Mouse (Mus musculus): Measurements from ENCODE around the gene Col8a2. TPM values are rescaled to one million over a fixed set of nuclear protein-coding genes. Genes with fewer than 3 reads are reported as not detected.

The Col8a2 gene
- total RNA-seq, 1 experiment from 2014 or later: 2.9 TPM

DNA sequence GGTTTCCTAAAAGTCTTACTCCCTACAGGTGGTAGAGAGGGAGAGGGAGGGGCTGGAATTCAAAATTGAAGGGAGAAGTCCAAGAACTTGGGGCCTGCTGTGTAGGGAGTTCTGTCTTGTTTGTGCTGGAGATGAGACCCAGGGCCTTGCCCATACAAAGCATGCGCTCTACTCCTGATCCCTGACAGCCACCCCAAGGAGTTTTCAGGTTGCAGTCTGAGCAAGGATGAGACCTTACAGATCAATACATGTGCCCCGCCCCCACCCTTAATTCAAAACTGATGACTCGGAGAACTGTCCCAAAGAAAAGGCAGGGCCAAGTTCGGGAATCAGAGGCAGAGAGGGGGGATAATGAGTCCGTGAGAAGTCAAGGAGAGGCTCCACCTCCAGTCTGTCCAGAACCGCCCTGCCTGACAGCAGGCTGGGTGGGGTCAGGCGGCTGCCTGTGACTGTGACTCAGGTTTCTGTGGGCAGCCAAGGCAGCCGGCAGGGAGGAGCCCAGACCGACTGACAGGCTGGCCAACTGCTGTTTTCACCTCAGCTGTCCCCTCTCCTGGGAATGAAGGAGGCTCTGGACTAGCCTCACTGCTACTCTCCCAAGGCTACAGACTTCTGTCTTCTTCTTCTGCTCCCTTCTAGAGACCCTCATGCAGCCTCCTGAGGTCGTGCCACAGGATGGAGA lies 25.9 kb upstream of the Col8a2 start:
- DNase-seq: peak; percentile 92

DNA sequence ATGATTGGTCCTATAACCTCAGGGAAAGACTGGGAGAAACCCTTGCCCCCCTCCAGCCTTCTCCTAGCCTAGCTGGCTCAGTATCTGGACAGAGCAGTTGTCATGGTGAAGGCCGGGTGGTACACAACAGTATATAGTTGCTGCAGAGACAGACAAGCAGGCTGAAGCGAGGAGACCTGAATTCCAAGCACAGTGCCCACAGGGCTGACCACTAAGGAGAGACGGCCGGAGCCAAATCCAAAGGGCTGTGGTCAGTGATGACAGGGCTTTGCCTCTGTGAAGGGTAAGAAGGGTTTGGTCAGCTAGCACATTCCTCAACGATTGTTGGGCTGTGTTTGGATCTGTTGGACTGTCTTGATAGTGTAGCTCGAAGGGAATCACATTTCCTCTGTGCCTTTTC lies 25.3 kb upstream of the Col8a2 start:
- no peak for DNase-seq

DNA sequence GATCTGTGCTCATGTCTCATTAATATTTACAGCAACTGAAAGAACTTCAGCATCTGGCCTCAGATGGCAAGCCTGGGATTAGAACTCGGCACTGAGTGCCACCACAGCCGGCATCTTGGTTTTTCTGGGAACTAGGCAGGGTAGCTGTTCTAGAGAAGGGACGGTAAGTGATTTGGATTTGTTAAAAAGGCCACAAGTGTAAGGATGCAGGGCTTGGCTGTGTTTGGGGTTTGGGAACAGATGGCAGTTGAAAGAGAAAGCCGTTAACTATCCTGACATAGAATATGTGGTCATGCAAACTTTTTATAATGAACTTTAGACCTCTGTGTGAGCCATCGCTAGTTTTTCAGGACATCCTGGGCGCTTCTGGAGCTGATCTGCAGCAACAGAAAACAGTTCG lies 24.9 kb upstream of the Col8a2 start:
- no peak for DNase-seq

DNA sequence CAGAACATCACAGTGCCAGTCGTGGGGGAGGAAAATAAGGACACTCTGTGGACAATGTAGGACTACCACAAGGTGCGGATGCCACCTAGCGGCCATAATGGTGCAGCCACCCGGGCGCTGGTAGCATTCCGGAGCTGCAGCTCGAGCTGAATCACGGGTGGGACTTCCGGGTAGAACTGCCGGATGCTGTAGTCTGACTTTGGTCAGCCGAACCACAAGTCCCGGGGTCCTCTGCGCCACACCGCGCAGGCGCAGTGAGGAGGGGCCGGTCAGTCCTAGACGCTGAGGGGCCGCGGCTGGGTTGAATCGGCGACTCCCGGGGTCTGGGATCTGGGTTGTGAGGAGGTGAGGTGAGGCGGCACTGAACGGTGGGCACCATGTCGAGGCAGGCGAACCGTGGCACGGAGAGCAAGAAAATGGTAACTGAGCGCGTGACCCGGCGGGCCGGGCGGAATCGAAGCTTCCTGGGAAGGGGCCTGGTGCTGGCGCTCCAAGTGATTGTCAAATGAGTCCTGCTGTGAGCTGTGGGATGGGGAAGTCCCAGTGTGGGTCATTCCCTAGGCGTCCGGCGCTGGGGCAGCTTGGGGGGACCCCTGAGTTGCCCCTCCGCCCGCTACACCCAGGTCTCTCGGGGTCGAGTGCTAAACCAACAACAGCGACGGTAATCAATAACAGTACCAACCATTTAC lies 24.3 kb upstream of the Col8a2 start, which contains the start of gene Trappc3:
Trappc3 (plus strand) TSS at position 207 of the 689 bp plus-strand sequence.
- DNase-seq: peak; percentile 99

DNA sequence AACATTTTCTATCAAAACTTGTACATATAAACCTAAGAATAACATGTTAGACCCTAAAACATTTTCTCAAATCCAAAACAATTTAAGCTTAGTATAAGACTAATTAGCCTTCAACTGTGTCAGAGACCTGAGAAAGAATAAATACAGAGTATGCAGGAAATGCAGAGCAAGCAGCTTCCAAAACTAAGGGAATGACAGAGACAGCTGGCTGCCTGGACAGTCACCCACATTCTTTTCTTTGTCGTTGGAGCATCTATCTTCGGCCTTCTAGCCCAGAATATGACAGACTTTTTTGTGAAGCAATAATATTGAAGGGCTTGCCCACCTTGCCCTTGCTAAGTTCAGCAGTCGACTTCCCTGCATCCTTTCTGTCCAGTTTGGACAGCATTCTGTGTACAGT lies 17.3 kb upstream of the Col8a2 start:
- DNase-seq: no peak

DNA sequence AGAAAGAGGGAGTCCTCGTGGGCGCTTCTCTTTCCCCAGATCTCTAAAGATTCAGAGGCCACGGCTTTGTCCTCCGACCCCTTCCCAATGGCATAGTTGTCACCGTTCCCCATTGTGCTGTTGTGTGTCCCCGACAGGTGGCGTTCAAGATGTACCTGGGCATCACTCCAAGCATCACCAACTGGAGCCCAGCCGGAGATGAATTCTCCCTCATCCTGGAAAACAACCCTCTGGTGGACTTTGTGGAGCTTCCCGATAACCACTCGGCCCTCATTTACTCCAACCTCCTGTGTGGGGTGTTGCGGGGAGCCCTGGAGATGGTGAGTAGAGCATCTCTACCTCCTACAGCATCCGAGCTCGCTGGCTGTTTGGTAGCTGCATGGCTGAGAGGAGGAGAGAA lies 12.8 kb upstream of the Col8a2 start:
- no peak for DNase-seq

DNA sequence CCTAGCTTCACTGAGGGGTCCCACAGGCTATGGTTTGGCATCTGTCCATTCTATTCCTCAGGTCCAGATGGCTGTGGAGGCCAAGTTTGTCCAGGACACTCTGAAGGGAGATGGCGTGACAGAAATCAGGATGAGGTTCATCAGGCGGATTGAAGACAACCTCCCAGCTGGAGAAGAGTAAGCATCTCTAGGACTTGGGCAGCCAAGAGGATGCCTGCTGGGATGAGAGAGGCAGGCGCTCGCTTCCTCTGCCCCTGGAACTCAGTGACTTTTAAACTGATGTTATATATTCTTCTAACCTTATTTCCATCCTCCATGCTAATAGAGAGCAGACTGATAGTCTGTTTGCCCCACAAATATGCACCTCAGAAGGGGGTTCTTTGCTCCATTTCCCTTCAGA lies 11.5 kb upstream of the Col8a2 start:
- no peak for DNase-seq

DNA sequence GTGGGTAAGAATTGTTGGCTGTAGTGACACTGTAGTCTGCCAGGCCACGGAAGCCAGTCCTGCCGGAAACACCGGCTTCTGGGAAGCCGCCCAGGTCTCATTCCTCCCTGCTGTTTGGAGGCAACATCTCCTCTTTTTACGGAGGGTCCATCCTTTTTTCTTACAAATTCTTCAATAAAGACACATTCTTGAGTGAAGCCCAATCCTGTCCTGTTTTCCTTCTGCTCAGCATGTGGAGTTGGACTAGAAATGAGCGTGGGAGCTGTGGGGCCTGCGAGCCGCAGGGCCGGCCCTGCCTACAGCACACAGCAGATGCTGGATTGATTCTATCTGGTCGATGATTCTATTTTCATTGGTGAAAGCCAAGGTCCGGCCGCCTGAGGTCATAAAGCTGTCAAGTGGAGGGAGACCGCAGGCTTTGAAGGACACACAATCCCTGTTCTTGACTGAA lies 10.9 kb upstream of the Col8a2 start:
- DNase-seq: peak; percentile 53

DNA sequence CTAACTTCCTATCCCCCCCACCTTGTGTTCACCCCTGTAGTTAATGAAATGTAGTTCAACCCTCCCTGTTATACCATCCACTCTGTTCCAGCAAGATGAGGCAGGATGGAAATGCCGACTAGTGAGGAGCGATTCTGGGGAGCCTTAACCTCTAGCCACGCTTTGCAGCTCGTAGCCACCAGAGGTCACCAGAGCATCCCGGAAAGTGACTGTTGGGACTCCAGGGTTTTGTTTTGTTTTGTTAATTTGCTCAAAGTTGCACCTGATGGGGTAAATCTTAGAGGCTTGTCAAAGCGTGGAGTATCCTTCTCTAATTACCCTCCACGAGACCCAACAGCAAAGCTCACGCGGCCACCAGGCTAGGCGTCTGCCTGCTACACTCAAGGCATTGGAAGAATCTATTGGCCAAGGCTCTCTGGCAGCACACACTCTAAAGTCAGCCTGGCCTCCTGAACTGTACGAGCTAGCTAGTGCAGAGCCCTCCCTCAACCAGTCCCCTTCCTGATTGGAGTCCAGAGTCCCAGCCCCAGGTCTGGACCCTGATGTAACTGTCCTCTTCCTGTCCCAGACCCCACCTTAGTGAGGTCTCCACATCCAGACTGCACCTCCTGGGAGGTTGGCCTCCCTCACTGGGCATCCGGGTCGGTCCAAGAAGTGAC lies 8.6 kb upstream of the Col8a2 start:
- peak; percentile 70 for DNase-seq

DNA sequence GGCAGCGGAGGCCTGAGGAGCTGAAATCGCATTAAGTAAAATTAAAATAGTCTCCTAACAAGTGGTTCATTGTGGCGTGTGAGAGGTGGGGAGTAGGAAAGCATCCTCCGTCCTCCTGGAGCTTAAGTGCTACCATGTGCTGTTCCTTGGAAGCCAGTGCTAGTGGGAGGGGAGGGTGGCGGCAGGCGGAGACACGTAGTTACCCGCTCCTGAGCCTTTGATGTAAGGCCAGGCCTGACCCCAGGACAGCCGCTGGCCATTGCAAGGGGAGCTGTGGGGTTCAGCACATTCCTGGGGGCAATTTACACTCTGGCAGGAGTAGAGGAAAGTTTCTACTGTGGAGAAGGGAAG lies 8.1 kb upstream of the Col8a2 start:
- no peak for DNase-seq

DNA sequence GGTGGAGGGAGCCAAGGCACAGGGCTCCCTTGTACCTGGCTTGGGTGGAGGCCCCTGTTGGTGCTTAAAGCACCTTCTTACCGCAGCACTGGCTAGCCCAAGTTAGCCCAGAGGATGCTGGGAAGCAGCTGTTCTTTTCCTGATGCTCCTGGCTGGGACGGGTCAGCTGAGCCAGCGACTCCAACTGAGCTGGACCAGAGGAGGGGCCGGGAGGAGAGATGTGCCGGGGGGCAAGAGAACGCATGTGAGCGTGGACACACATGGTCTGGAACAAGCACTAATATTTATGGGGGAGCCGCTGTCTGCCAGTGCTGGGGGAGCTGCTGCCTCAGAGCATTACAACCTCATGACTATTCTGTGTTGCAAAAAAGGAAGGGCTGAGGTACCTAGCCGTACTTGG lies 7.6 kb upstream of the Col8a2 start:
- no peak for DNase-seq

DNA sequence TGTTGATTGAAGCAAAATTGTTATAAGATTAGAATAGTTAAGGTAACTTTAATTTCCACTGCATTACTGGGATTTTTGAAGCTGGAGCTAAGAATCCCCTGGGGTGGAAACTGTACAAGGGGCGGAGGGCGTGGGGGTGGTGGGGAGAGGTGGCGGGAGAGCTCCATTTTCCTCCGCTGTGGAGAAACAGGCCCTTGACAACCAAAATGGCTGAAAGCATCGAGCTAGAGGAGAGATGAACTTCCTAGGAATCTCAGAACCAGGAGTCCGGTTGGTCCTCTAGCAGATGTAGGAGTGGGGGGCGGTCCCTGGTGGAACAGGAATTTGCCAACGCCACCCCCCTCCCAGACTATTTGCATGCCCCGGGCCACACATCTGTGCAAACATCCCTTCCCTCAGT lies 4.9 kb upstream of the Col8a2 start:
- DNase-seq: no peak

DNA sequence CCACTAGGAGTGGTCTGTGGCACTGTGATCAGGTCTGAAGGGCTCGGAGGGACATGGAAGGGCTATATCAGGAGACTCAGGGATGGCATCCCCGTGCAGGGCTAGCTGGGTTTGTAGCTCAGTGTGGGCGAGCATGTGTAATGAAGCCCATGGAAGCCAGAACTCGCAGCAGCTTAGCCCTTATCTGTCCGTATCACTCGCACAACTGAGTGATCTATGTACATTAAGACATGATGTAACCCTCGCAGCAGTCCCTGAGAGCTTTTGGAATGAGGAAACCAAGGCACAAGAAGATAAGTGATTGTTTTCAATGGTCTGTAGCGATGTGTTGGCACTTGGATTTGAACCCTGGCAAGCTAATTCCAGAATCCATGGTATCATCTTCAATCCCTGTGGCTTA lies 3.0 kb upstream of the Col8a2 start:
- no peak for DNase-seq

DNA sequence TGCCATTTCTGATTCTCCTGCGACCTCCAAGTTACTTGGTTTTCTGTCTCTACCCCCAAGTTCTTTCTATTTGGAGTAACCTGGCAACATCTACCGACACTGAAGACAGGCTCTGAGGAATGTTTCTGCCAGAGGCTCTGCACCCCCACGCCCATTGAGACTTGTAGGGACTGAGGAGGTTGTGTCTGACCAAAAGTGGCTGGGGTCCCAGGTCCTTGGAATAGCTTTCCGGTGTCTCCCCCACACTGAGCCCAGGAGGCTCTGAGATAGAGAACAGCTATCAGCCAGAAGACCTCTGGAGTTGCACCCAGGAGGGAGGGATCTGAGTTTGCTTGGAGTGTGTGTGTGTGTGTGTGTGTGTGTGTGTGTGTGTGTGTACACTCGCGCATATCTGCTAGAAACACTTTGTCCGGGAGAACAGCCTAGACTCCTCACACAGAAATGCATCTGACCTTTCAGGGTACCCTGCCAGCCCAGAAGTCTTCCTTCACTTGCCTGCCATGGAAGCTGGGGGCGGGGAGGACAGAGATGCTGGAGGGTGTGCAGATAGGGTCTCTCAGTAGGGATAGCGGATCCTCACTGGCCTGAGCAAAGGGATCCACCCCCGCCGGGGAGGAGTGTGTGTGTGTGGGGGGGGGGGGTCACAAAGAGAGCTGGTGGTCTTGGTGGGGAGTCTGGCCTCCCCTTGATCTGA lies 856 bp downstream of the Col8a2 start:
- no peak for DNase-seq

DNA sequence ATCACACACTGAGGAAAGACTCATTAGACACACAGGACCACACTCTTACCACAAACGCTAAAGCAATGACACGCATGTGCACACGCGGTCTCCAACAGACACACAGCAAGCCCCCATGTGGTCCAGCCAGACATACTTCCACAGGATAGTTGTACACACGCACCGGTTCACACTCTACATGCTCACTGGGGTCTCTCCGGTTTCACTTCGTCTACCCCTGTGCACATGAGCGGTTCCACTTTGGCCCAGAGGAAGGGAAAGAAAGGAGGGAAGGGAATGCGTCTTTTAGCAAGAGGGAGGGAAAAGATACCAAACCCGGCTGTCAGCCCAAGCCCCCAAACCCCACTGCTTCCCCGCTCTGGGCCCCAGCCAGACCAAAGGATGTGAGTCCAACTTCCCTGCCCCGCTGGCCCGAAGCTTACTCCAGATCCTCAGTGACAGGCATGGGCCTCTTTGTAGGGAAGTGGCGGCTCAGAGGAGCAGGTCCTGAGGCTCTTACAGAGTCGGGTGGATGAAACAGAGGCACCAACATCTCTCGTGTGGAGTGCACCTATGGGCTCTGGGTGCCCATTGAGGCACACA lies 1.6 kb downstream of the Col8a2 start:
- DNase-seq: no peak

DNA sequence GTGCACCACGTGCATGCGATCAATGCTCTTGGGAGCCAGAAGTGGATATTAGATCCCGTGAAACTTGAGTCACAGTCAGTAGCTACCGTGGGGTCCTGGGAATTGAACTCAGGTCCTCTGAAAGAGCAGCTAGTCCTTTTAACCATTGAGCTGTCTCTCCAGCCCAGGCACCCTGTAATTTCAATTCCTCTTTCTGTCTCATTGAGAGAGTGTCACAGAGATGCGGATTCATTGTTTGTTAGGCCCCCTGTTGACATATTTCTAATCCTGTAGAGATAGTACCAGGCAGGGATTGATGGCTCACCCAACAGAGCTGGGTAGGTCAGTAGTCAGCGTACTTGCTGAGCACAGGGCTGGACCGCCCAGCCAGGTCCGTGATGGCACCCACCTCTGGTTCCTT lies 3.7 kb downstream of the Col8a2 start:
- no peak for DNase-seq

DNA sequence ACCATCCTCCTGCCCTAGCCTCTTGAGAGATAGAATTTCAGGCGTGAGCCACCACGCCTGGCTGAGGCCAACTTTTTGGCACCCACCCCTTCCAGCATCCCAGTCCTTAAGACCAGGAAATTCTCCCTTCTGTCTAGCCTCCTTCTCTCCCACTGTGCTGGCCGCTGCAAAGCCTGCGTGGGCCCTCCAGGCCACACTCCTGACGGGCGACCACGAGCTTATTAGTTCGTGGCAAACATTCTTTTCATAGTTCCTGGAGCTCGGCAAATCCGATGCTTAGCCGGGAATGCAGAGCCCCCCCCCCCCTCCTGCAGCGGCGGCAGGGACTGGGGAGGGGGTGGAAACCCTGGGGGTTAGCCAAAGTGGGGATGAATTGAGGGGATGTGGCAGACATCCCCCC lies 4.6 kb downstream of the Col8a2 start:
- DNase-seq: no peak

DNA sequence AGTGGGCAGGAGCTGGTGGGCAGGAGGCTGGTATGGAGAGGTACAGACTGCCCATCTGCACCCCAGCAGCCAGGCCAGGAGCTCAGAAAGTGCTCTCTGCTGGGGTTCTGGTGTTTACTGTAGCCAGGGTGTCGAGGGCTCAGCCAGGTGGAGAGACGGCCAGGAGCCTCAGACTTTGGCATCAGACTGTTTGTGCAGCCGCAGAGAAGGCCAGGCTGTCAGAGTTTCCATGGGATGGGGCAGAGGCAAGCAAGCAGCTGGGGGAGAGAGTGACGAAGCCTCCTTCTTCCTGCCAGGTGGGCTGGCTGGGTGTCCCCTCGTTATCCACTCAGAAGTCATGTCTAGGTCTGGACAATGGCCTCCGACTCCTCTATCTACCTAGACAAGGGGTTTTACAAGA lies 8.6 kb downstream of the Col8a2 start:
- DNase-seq: no peak

DNA sequence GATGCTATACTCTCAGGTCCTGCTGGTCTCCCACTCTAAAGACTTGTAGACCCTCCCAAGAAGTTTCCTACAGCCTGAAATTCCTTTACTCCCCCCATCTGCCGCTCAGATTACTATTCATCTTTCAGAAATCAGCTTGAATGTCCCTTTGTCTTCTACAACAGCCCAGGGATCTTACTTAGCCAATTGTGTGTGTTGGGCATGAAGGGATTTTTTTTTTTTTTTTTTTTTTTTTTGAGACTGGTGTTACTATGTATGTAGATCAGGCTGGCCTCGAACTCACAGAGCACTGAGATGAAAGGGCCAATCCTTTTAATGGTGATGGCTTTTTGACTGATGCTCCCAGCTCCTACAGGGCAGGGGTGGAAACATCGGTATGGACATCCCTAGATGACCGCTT lies 9.3 kb downstream of the Col8a2 start:
- DNase-seq: no peak

DNA sequence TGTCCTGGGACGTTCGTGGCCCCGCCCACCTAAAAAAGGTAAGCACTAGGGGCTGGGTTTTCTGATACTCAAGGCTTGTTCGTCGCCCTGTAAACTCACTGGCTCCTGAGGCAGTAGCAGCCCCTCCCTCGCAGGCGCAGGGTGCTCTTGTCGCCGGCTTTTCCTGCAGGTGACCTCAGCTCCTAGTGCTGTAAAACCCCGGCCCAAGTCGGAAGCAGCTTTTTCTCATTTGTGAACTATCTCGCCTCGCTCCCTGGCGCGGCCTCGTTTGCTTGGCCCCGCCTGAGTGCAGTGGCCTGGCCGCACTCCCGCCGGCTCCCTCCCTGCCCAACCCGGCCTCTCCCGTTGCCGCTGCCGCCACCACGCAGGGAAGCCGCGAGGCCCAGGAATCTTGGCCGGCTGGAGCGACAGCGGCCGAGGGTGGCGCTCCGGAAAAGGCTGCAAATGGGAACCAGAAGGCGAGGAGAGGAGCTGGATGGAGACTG lies 10.1 kb downstream of the Col8a2 start:
- peak; percentile 85 for DNase-seq

DNA sequence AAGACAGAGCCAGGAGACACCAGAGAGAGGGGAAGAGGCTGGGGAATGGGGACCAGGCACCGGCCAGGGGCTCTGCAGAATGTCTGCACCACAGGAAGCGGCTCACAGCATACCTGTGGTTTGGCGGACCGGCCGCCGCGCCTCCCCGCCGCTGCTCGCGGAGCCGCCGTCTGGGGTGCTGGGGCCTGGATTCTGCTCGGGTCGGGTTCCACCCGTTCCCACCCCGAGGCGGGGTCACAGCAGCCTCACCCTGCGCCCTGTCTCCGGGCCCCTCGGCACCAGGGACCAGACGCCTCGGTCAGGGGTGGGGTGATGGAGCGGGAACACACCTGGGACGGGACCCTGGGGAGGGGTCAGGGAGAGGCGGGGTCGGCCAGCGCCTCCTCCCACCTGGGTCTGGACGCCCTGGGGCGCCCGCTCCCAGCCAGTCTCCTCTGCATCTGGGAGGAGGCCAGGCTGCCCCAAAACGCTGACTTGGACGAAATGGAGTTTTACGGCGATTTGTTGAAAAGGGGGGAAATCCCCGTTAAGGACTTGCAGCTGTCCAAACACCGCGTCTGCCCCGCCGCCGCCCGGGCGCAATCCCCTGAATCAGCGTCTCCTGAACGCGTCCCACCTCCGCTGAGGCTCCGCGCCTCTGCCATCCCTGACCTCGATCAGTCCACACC lies 14.5 kb downstream of the Col8a2 start:
- DNase-seq: no peak

Measured in adrenal gland, postnatal 14 days (tissue).